Mouse (Mus musculus): ENCODE data around the gene Crp. TPM values are rescaled to one million over a fixed set of nuclear protein-coding genes. Genes with fewer than 3 reads are reported as not detected.

The Crp gene
- polyA plus RNA-seq (2012; rRNA removed) (0.04 TPM in 1 of 2 replicates, not detected in the other), polyA plus RNA-seq (2014; fragmentation: Nextera tagmentation; extraction: Ambion mirVana) (not detected in 2 replicates)

GRCm38 (mm10) chr1:172697844-172698243, at the start of gene Crp:
Crp (plus strand) TSS chr1:172698055.
- Histone ChIP-seq H3K9ac (ENCODE audit: low read depth, low read length, severe bottlenecking) (no peak within 1 kb of the TSS), H3K36me3 (ENCODE audit: control insufficient read depth, insufficient read depth, low read length) (no peaks in the 10 kb centered on the region), H3K27me3 (ENCODE audit: control insufficient read depth, insufficient read depth, low read length) (no peaks in the 10 kb centered on the region), H3K27ac (replicated peaks; ENCODE audit: low read depth, low read length) (no peak within 1 kb of the TSS), H3K4me3 (replicated peaks; ENCODE audit: low read length) (no peak within 1 kb of the TSS), H3K4me1 (ENCODE audit: control insufficient read depth, insufficient read depth, low read length) (no peaks in the 10 kb centered on the region), H3K4me2 (replicated peaks; ENCODE audit: low read depth, low read length, severe bottlenecking) (no peak within 1 kb of the TSS), H3K9me3 (ENCODE audit: control insufficient read depth, low read length) (no peaks in the 10 kb centered on the region)
- WGBS = 77% methylated on average over 4 of the region's 4 CpGs
- ATAC-seq (ENCODE audit: low FRiP score, low read depth) (no peak), DNase-seq (ENCODE audit: low spot score) (no peak)
- TF ChIP-seq POLR2A (IDR thresholded peaks at IDR 0.05; ENCODE audit: borderline replicate concordance, extremely low read depth, insufficient read depth, insufficient read length) = no peak

DNA sequence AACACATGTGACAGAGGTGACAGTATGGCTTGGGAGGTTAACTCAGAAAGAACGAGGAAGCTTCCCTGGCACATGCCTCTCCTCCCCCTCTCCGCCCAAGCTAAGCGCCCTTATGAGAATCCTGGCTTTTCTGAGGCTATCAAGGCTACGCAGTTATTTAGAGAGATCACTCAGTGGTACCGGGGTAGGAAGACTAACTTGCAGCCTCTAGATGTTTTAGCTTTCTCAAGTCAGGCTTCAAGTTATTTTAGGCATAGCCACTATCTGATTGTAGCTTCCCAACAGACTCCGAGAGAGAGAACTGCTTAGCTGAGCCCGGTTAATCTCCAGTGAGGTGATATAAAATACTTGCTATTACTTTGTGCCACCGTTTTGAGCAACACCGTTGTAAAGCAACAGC, 48.5 kb upstream of the Crp start:
- no peak for ATAC-seq (ENCODE audit: low FRiP score, low read depth)
- Histone ChIP-seq H3K4me1 (ENCODE audit: control insufficient read depth, insufficient read depth, low read length) (no peaks in the 10 kb centered on the region), H3K9me3 (ENCODE audit: control insufficient read depth, low read length) (no peaks in the 10 kb centered on the region), H3K4me3 (replicated peaks; ENCODE audit: low read length) (no peak overlapping the region), H3K27me3 (ENCODE audit: control insufficient read depth, insufficient read depth, low read length) (no peaks in the 10 kb centered on the region), H3K36me3 (ENCODE audit: control insufficient read depth, insufficient read depth, low read length) (no peaks in the 10 kb centered on the region), H3K9ac (ENCODE audit: low read depth, low read length, severe bottlenecking) (no peak overlapping the region), H3K4me2 (replicated peaks; ENCODE audit: low read depth, low read length, severe bottlenecking) (no peak overlapping the region), H3K27ac (replicated peaks; ENCODE audit: low read depth, low read length) (no peak overlapping the region)
- DNase-seq (ENCODE audit: low spot score) = no peak
- TF ChIP-seq POLR2A (IDR thresholded peaks at IDR 0.05; ENCODE audit: borderline replicate concordance, extremely low read depth, insufficient read depth, insufficient read length) = no peak
- WGBS = 82% methylated on average over 9 of the region's 9 CpGs

- Histone ChIP-seq H3K4me1 (ENCODE audit: control insufficient read depth, insufficient read depth, low read length) (no peaks in the 10 kb centered on the region), H3K9ac (ENCODE audit: low read depth, low read length, severe bottlenecking) (no peak overlapping the region), H3K4me2 (replicated peaks; ENCODE audit: low read depth, low read length, severe bottlenecking) (no peak overlapping the region), H3K27ac (replicated peaks; ENCODE audit: low read depth, low read length) (no peak overlapping the region), H3K4me3 (replicated peaks; ENCODE audit: low read length) (no peak overlapping the region), H3K36me3 (ENCODE audit: control insufficient read depth, insufficient read depth, low read length) (no peaks in the 10 kb centered on the region), H3K9me3 (ENCODE audit: control insufficient read depth, low read length) (no peaks in the 10 kb centered on the region), H3K27me3 (ENCODE audit: control insufficient read depth, insufficient read depth, low read length) (no peaks in the 10 kb centered on the region)
- no peak for TF ChIP-seq POLR2A (IDR thresholded peaks at IDR 0.05; ENCODE audit: borderline replicate concordance, extremely low read depth, insufficient read depth, insufficient read length)
- 51% methylated on average over 8 of the region's 8 CpGs for WGBS
- DNase-seq (ENCODE audit: low spot score) (no peak), ATAC-seq (ENCODE audit: low FRiP score, low read depth) (no peak)
These were observed 47.2 kb upstream of the Crp start for GRCm38 (mm10) chr1:172650519-172651287.

DNA sequence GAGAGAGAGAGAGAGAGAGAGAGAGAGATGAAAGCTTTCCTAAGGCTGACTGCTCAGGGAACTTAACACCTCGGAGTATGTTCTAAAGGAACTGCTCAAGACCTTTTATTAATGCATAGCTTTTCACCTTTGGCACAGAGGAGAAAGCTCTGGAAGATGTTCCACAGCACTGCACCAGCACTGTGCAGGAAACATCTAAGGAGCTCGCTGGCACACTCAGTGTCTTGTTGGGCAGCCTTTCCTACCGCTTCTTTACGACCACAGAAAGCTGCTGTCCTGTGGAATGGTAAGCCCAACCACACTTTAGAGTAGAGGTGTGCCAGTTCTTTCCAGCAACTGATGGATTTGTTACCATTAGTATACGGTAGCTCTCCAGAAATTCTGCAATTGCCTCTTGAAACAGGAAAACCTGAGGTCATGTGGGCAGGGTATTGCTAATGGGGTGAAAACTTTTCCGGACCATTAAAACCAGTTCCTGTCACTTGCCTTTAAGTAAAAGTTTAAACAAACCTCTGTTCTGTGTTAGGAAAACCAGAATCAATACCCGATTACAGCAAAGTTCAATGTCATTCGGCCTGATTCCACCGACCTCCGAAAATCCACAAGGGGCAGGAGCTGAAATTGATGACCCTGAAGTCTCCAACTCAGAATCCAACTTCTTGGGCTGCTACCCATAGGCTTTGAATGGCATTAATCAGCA, 46.4 kb upstream of the Crp start:
- Histone ChIP-seq H3K27ac (replicated peaks; ENCODE audit: low read depth, low read length) (no peak overlapping the region), H3K4me1 (ENCODE audit: control insufficient read depth, insufficient read depth, low read length) (no peaks in the 10 kb centered on the region), H3K4me3 (replicated peaks; ENCODE audit: low read length) (no peak overlapping the region), H3K4me2 (replicated peaks; ENCODE audit: low read depth, low read length, severe bottlenecking) (no peak overlapping the region), H3K9ac (ENCODE audit: low read depth, low read length, severe bottlenecking) (no peak overlapping the region), H3K9me3 (ENCODE audit: control insufficient read depth, low read length) (no peaks in the 10 kb centered on the region), H3K36me3 (ENCODE audit: control insufficient read depth, insufficient read depth, low read length) (no peaks in the 10 kb centered on the region), H3K27me3 (ENCODE audit: control insufficient read depth, insufficient read depth, low read length) (no peaks in the 10 kb centered on the region)
- no peak for TF ChIP-seq POLR2A (IDR thresholded peaks at IDR 0.05; ENCODE audit: borderline replicate concordance, extremely low read depth, insufficient read depth, insufficient read length)
- no peak for ATAC-seq (ENCODE audit: low FRiP score, low read depth)
- DNase-seq (ENCODE audit: low spot score) = no peak
- 67% methylated on average over 10 of the region's 10 CpGs for WGBS

DNA sequence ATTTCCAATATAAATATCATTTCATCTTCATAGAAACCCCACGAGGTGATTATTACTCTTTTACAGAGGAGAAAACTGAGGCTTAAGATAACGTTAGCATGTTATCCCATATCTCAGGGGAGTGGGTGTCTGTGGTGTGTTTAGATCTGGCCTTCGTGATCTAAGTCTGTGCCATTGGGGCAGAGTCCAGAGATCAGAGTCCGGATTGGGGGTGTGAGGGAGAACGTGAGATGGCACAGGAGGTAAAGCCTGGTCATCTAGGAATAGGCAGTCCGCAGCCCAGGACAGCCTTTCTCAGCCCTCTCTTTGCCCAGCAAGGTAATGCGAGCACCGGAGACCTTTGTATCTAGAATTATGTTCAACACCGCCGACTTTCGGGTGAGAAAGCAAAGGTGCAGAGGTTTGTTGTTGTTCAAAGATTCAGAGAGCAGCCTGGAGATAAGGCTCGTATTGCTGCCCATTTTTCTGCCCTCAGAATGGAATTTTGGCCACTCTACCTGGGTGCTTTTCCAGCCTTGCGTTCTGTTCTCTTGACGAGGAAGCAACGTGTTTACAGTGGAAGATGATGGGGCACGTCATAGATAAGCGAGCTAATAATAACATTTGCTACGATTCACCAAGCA, 45.7 kb upstream of the Crp start:
- Histone ChIP-seq H3K36me3 (ENCODE audit: control insufficient read depth, insufficient read depth, low read length) (no peaks in the 10 kb centered on the region), H3K9ac (ENCODE audit: low read depth, low read length, severe bottlenecking) (no peak overlapping the region), H3K27me3 (ENCODE audit: control insufficient read depth, insufficient read depth, low read length) (no peaks in the 10 kb centered on the region), H3K4me2 (replicated peaks; ENCODE audit: low read depth, low read length, severe bottlenecking) (no peak overlapping the region), H3K27ac (replicated peaks; ENCODE audit: low read depth, low read length) (no peak overlapping the region), H3K9me3 (ENCODE audit: control insufficient read depth, low read length) (no peaks in the 10 kb centered on the region), H3K4me3 (replicated peaks; ENCODE audit: low read length) (no peak overlapping the region), H3K4me1 (ENCODE audit: control insufficient read depth, insufficient read depth, low read length) (no peaks in the 10 kb centered on the region)
- 83% methylated on average over 18 of the region's 18 CpGs for WGBS
- no peak for DNase-seq (ENCODE audit: low spot score)
- TF ChIP-seq POLR2A (IDR thresholded peaks at IDR 0.05; ENCODE audit: borderline replicate concordance, extremely low read depth, insufficient read depth, insufficient read length) = no peak
- no peak for ATAC-seq (ENCODE audit: low FRiP score, low read depth)

Measured in limb, embryonic 14.5 days (tissue).